Comparison of ENCODE assay signal across 9 mouse cellular contexts in the genomic region with DNA sequence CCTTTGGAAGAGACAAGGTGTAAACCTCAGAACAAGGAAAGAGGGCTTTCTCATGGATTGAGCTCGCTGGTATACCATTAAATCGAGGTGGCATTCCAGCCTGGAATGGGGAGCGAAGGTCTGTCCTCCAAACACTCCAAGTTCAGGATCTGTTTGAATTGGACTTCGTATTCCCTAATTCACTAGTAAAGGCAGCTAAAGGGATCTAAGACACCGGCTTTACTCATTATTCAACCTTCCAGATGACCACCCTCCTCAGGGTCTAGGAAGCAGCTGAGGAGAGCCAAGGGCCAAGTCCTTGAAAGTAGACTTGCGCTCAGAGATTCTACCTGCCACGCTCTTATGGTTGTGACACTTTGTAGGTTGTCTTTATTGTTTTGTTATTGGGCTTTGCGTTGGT. TPM values are rescaled to one million over a fixed set of nuclear protein-coding genes. Genes with fewer than 3 reads are reported as not detected.
DNase-seq lines count a peak whose midpoint lies in the region; ATAC-seq and TF ChIP-seq lines count a peak whose summit lies in the region.
"Not testable (repeated sequence)": the region's sequence is repeated elsewhere in the genome, so short reads cannot be mapped to it uniquely, and the experiment has no call there.
"Had no signal": no experiment of that assay in that cellular context is flagged by ENCODE, and none has a peak within 500 bp of the region (broad histone marks: within the 10 kb centered on the region; RNA-seq: fewer than 3 reads in every experiment).

No protein-coding gene starts in this region.

- ATAC-seq in hindbrain, embryonic 11.5 days (ENCODE audit: low FRiP score); lung, postnatal 0 days; neural tube, embryonic 11.5 days (ENCODE audit: insufficient read depth, low FRiP score, low TSS enrichment): not testable (repeated sequence)

- DNase-seq in forebrain, embryonic 10.5 days (ENCODE audit: extremely low spot score, low spot score); limb, embryonic 10.5 days (ENCODE audit: low spot score); lung, postnatal 0 days (ENCODE audit: low spot score); neural tube, embryonic 11.5 days (ENCODE audit: low spot score): not testable (repeated sequence)
- DNase-seq in heart, adult 11 months, result peak; percentile 46
- DNase-seq in hindbrain, embryonic 11.5 days (ENCODE audit: low spot score), result peak; percentile 21
- DNase-seq in kidney, adult 11 months, result peak; percentile 17

- not testable (repeated sequence) for TF ChIP-seq EP300 in lung, postnatal 0 days (IDR thresholded peaks at IDR 0.05)

- H3K9ac ChIP-seq in hindbrain, embryonic 11.5 days (ENCODE audit: low read depth, low read length), result 0 out of 2 replicates have a peak overlapping the region, but pooled peaks have one; percentile 8
- not testable (repeated sequence) for H3K9ac ChIP-seq in lung, postnatal 0 days (replicated peaks; ENCODE audit: low read depth); neural tube, embryonic 11.5 days (ENCODE audit: low read length)

- peak overlapping the region; percentile 20 for H3K4me3 ChIP-seq in brown adipose tissue, adult 24 weeks (ENCODE audit: insufficient read depth, low read depth, low read length)
- H3K4me3 ChIP-seq in forebrain, embryonic 10.5 days, result peak overlapping the region; percentile 34; the same call in 1 of the 2 replicates
- H3K4me3 ChIP-seq in hindbrain, embryonic 11.5 days (ENCODE audit: low read depth, low read length), result peak overlapping the region; percentile 27; the same call in 1 of the 2 replicates
- 0 out of 2 replicates have a peak overlapping the region, but pooled peaks have one; percentile 13 for H3K4me3 ChIP-seq in limb, embryonic 10.5 days
- peak overlapping the region; percentile 10; the same call in 1 of the 2 replicates for H3K4me3 ChIP-seq in lung, postnatal 0 days (ENCODE audit: low read depth, low read length)
- H3K4me3 ChIP-seq in neural tube, embryonic 11.5 days (ENCODE audit: low read depth, low read length), result peak overlapping the region; percentile 23

- peak overlapping the region; percentile 32; the same call in 1 of the 2 replicates for H3K4me2 ChIP-seq in hindbrain, embryonic 11.5 days (replicated peaks; ENCODE audit: low read depth, low read length)
- H3K4me2 ChIP-seq in lung, postnatal 0 days (replicated peaks; ENCODE audit: low read depth, low read length), result peak overlapping the region; percentile 25; the same call in 1 of the 2 replicates
- H3K4me2 ChIP-seq in neural tube, embryonic 11.5 days (ENCODE audit: low read depth), result peak overlapping the region; percentile 34

- not testable (repeated sequence) for H3K36me3 ChIP-seq in forebrain, embryonic 10.5 days (replicated peaks); hindbrain, embryonic 11.5 days (ENCODE audit: control insufficient read depth, insufficient read depth, low read length); limb, embryonic 10.5 days; lung, postnatal 0 days (ENCODE audit: insufficient read depth, low read length); neural tube, embryonic 11.5 days (ENCODE audit: control insufficient read depth, insufficient read depth, low read length)

- H3K27me3 ChIP-seq in forebrain, embryonic 10.5 days (ENCODE audit: poor library complexity, severe bottlenecking), result peaks cover 69% of the 10 kb centered on the region
- H3K27me3 ChIP-seq in hindbrain, embryonic 11.5 days (ENCODE audit: control insufficient read depth, insufficient read depth, low read length); lung, postnatal 0 days (replicated peaks; ENCODE audit: insufficient read depth, low read length); neural tube, embryonic 11.5 days (ENCODE audit: control insufficient read depth, insufficient read depth, low read length): not testable (repeated sequence)
- H3K27me3 ChIP-seq in limb, embryonic 10.5 days (ENCODE audit: low read depth, poor library complexity, severe bottlenecking), result peaks cover 61% of the 10 kb centered on the region

- not testable (repeated sequence) for H3K4me1 ChIP-seq in brown adipose tissue, adult 24 weeks (ENCODE audit: control insufficient read depth, insufficient read depth, insufficient read length, low read length); hindbrain, embryonic 11.5 days (replicated peaks; ENCODE audit: control insufficient read depth, insufficient read depth, low read length); lung, postnatal 0 days (ENCODE audit: insufficient read depth, low read depth, low read length); neural tube, embryonic 11.5 days (ENCODE audit: control insufficient read depth, insufficient read depth, low read length)
- H3K4me1 ChIP-seq in forebrain, embryonic 10.5 days, result peaks cover 18% of the 10 kb centered on the region
- peaks cover 11% of the 10 kb centered on the region for H3K4me1 ChIP-seq in limb, embryonic 10.5 days

- 31% methylated on average over 8 of the region's 8 CpGs for WGBS in forebrain, embryonic 10.5 days
- 33% methylated on average over 8 of the region's 8 CpGs for WGBS in hindbrain, embryonic 11.5 days
- WGBS in limb, embryonic 10.5 days, result 37% methylated on average over 8 of the region's 8 CpGs
- WGBS in lung, postnatal 0 days, result 37% methylated on average over 8 of the region's 8 CpGs
- 35% methylated on average over 8 of the region's 8 CpGs for WGBS in neural tube, embryonic 11.5 days

- not testable (repeated sequence) for H3K27ac ChIP-seq in brown adipose tissue, adult 24 weeks (replicated peaks; ENCODE audit: low read depth, low read length); forebrain, embryonic 10.5 days; hindbrain, embryonic 11.5 days (ENCODE audit: low read depth, low read length); limb, embryonic 10.5 days; lung, postnatal 0 days (ENCODE audit: low read length); neural tube, embryonic 11.5 days (ENCODE audit: low read depth, low read length)

- not testable (repeated sequence) for TF ChIP-seq CTCF in lung, postnatal 0 days (IDR thresholded peaks at IDR 0.05)

- not testable (repeated sequence) for H3K9me3 ChIP-seq in forebrain, embryonic 10.5 days; hindbrain, embryonic 11.5 days (ENCODE audit: control insufficient read depth, low read length); limb, embryonic 10.5 days (replicated peaks); lung, postnatal 0 days (ENCODE audit: low read length); neural tube, embryonic 11.5 days (ENCODE audit: control insufficient read depth, low read length)

RNA-seq across cellular contexts. Expression of a gene that starts 1.1 kb away (rescaled TPM):
- not detected in 2 replicates for polyA plus RNA-seq in brown adipose tissue, adult 24 weeks (2012; ENCODE audit: insufficient read depth, insufficient read length, missing spikeins)
- polyA plus RNA-seq in forebrain, embryonic 10.5 days (2016; fragmentation: Nextera tagmentation; extraction: Ambion mirVana), result 3.0 and 4.8 TPM in 2 replicates
- polyA plus RNA-seq in hindbrain, embryonic 11.5 days (2014; fragmentation: Nextera tagmentation; extraction: Ambion mirVana), result 17.0 and 19.8 TPM in 2 replicates
- 3.1 and 5.5 TPM in 2 replicates for polyA plus RNA-seq in limb, embryonic 10.5 days (2016; fragmentation: Nextera tagmentation; extraction: Ambion mirVana)
- 21.6 and 23.1 TPM in 2 replicates for polyA plus RNA-seq in lung, postnatal 0 days (2015; fragmentation: Nextera tagmentation; extraction: Ambion mirVana)
- polyA plus RNA-seq in neural tube, embryonic 11.5 days (2014; fragmentation: Nextera tagmentation; extraction: Ambion mirVana), result 16.4 and 19.2 TPM in 2 replicates
- polyA plus RNA-seq: erythroblast, embryonic 14.5 days had no signal
